ENCODE assay signal across 9 mouse cellular contexts in genomic region chr6:82702593-82703017, GRCm38 (mm10). TPM values are rescaled to one million over a fixed set of nuclear protein-coding genes. Genes with fewer than 3 reads are reported as not detected.
DNase-seq lines count a peak whose midpoint lies in the region; ATAC-seq lines count a peak whose summit lies in the region.
"Had no signal": no experiment of that assay in that cellular context is flagged by ENCODE, and none has a peak within 500 bp of the region (broad histone marks: within the 10 kb centered on the region; RNA-seq: fewer than 3 reads in every experiment).

No protein-coding gene starts in this region.

- no peaks in the 10 kb centered on the region for H3K9me3 ChIP-seq in forebrain, embryonic 16.5 days (ENCODE audit: control insufficient read depth, low read length)
- H3K9me3 ChIP-seq in hindbrain, embryonic 10.5 days, result no peaks in the 10 kb centered on the region
- H3K9me3 ChIP-seq in lung, embryonic 16.5 days (ENCODE audit: control insufficient read depth, low read length), result no peaks in the 10 kb centered on the region

- 0 out of 2 replicates have a peak overlapping the region, but pooled peaks have one; percentile 17 for H3K4me2 ChIP-seq in forebrain, embryonic 16.5 days (ENCODE audit: low read length)
- H3K4me2 ChIP-seq in lung, embryonic 16.5 days (ENCODE audit: low read depth, low read length), result no peak overlapping the region

- H3K9ac ChIP-seq in forebrain, embryonic 16.5 days (replicated peaks; ENCODE audit: low read depth, low read length), result no peak overlapping the region
- H3K9ac ChIP-seq in lung, embryonic 16.5 days (ENCODE audit: low read length), result no peak overlapping the region

- H3K4me3 ChIP-seq in forebrain, embryonic 16.5 days (replicated peaks; ENCODE audit: low read length), result no peak overlapping the region
- no peak overlapping the region for H3K4me3 ChIP-seq in hindbrain, embryonic 10.5 days
- H3K4me3 ChIP-seq in lung, embryonic 16.5 days (ENCODE audit: low read length), result no peak overlapping the region

- H3K4me1 ChIP-seq in forebrain, embryonic 16.5 days (replicated peaks; ENCODE audit: control insufficient read depth, insufficient read depth, low read length), result 0 out of 2 replicates have a peak, but pooled peaks cover 4% of the 10 kb centered on the region
- H3K4me1 ChIP-seq in hindbrain, embryonic 10.5 days (replicated peaks), result peaks cover 15% of the 10 kb centered on the region
- no peaks in the 10 kb centered on the region for H3K4me1 ChIP-seq in lung, embryonic 16.5 days (replicated peaks; ENCODE audit: control insufficient read depth, insufficient read depth, low read length)

- DNase-seq in ES-CJ7 (ENCODE audit: low read depth, low spot score), result peak; percentile 98
- DNase-seq in cerebellum, adult 11 months, result peak; percentile 71
- DNase-seq in hindbrain, embryonic 10.5 days (ENCODE audit: low spot score), result peak; percentile 89
- peak; percentile 59 for DNase-seq in layer of hippocampus, adult 9-10 months (ENCODE audit: low spot score)
- peak; percentile 73 for DNase-seq in ovary, postnatal 10 days (ENCODE audit: low spot score)
- DNase-seq in thymus, postnatal 10 days (ENCODE audit: low spot score in 2 of 2), result peak; percentile 75 to 94

- peak; percentile 94 for ATAC-seq in forebrain, embryonic 16.5 days
- peak; percentile 80; the same call in 1 of the 2 replicates for ATAC-seq in lung, embryonic 16.5 days (ENCODE audit: low read depth)

- H3K27me3 ChIP-seq in forebrain, embryonic 16.5 days (replicated peaks; ENCODE audit: control insufficient read depth, insufficient read depth, low read length), result no peaks in the 10 kb centered on the region
- H3K27me3 ChIP-seq in hindbrain, embryonic 10.5 days (ENCODE audit: insufficient read depth, poor library complexity, severe bottlenecking), result no peaks in the 10 kb centered on the region
- H3K27me3 ChIP-seq in lung, embryonic 16.5 days (ENCODE audit: control insufficient read depth, insufficient read depth, low read depth, low read length), result no peaks in the 10 kb centered on the region

- H3K36me3 ChIP-seq in forebrain, embryonic 16.5 days (ENCODE audit: control insufficient read depth, insufficient read depth), result no peaks in the 10 kb centered on the region
- H3K36me3 ChIP-seq in hindbrain, embryonic 10.5 days, result no peaks in the 10 kb centered on the region
- no peaks in the 10 kb centered on the region for H3K36me3 ChIP-seq in lung, embryonic 16.5 days (ENCODE audit: control insufficient read depth, insufficient read depth, low read length)

- WGBS in forebrain, embryonic 16.5 days, result 33% methylated on average over 16 of the region's 16 CpGs
- 34% methylated on average over 16 of the region's 16 CpGs for WGBS in hindbrain, embryonic 10.5 days
- 30% methylated on average over 16 of the region's 16 CpGs for WGBS in lung, embryonic 16.5 days

- H3K27ac ChIP-seq in forebrain, embryonic 16.5 days (ENCODE audit: low read length), result no peak overlapping the region
- H3K27ac ChIP-seq in hindbrain, embryonic 10.5 days, result no peak overlapping the region
- no peak overlapping the region for H3K27ac ChIP-seq in lung, embryonic 16.5 days (ENCODE audit: low read length)
- H3K27ac ChIP-seq: macrophage had no signal

RNA-seq across cellular contexts. Expression of gene Pole4, which starts 2.6 kb away (rescaled TPM):
- 107 and 121 TPM in 2 replicates for polyA plus RNA-seq in forebrain, embryonic 16.5 days (2015; fragmentation: Nextera tagmentation; extraction: Ambion mirVana)
- 87.5 and 93.5 TPM in 2 replicates for polyA plus RNA-seq in hindbrain, embryonic 10.5 days (2016; fragmentation: Nextera tagmentation; extraction: Ambion mirVana)
- polyA plus RNA-seq in lung, embryonic 16.5 days (2015; fragmentation: Nextera tagmentation; extraction: Ambion mirVana), result 101 and 115 TPM in 2 replicates
